Mouse (Mus musculus): ENCODE results near the gene Mical2.

Mical2 gene

DNA sequence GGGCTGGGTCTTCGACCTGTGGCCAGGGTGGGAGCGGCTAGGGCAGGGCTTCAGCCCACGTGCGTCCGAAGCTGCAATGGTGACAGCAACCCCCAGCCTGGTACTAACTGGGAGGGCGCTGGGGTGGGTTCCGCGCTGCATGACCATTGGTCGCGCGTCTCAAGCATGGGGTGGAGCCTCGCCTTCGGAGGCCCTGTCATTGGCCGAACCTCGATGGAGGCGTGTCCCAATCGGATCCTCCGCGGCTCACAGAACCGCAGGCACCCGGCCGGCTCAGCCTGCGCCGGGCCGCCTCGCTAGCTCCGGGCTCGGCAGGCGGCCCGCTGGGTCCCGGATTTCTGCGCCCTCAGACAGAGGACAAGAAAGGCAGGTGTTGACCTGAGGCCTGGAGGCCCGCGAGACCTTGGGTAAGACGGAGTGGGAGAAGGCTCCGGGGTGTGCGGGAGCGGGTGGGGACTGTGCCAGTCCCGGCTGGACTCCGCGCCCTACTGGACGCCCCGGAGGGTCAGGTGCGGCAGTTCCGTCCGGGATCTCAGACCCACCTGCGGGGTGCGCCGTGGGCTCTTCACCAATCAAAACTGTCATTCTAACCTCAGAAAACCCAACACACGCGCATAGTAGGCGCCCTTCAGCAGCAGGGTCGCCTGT lies at the start of gene Mical2:
Mical2 (plus strand) TSS at position 242 of the 648 bp plus-strand sequence.
- DNase-seq (ENCODE audit: low spot score): peak; percentile 84

DNA sequence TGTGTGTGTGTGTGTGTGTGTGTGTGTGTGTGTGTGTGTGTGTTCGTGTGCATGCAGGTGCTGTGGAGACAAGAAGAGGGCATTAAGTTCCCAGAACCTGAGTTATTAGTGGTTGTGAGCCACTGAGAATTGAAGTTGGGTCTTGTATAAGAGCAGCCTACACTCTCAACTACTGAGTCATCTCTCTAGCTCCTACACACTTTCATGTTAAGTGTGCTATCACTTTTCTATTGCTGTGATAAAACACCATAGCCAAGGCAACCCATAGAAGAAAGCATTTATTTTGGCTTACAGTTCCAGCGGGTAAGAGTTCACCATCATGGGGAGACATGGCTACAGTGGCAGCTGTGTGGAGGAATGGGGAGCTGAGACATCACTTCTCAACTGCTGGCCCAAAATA lies 49.0 kb upstream of the Mical2 start:
- no peak for DNase-seq (ENCODE audit: low spot score)

DNA sequence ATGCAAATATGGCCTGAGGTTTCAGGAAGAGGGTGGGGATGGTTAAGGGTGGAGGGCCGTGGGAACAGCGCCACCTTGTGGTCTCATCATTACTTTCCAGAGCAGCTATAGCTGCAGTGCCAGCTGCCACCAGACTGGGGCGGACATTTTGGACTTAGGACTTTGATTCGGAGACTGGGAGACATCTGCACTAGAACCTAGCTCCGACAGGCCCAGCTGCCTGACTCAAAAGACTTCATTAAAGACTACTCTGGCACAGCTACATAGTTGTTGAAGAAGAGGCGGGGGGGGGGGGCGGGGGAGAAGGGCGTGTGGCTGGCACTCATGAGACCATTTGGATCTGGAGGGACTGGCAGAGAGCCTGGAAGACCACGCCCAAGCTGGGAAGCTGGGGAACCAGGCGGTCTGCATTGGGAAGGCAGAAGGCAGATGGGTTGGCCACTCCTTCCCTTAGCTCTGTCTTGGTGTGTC lies 45.4 kb upstream of the Mical2 start:
- peak; percentile 89 for DNase-seq (ENCODE audit: low spot score)

DNA sequence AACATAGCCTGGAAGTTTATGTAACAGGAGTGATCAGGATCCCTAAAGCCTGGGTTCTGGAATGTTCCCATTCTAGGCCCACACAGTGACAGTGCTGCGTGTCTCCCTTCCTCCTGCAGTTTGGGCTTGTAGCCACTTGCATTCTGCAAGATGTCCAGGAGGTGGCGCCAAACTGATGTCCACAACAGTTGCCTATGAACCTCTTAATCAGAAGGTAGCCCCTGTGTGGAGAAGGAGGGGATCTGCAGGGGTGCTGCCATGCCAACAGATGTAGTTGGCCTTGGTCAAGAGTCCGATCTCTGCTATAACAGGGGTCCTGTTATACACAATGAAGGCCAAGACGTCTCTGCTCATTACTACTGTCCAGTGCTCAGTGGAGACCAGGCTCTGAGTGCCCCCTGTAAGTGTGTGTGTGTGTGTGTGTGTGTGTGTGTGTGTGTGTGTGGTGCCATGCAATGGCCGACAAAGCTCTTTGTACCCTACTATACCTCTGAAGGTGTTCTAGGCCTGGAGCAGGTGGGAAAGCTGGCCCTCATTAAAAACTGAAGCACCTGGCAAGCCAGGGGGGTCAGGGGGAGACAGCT lies 42.3 kb upstream of the Mical2 start:
- DNase-seq (ENCODE audit: low spot score): peak; percentile 90

DNA sequence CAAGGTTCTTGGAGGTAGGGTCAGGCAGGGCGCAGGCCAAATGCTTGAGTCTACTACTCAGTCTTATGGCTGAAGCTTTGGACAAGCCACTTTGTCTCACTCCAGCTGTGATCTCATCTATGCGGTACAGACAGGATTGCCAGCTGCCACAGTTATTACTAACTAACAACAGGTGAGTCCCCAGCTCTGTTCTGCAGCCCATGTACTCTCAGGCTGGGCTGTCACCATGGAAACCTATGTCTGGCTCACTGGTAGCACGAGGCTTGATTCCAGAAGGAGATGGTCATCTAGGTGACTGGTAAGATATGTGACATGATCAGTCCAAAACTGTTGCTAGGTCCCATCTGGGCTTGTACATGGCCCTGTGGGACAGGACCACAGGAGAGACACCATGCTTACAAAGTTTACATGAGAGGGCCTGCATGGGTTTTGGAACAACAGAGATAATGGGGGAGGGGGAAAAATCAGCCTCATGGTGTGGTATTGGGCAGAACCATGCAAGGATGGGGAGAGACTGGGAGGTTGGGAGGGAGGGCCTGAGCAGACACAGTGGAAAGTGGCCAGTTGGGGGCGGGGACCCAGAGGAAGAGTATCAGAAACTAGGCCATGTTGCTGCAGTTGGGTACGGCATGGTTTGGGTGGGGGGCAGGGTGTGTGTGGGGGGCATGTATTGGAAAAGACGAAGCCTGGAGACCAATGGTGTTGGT lies 41.0 kb upstream of the Mical2 start:
- peak; percentile 23 for DNase-seq (ENCODE audit: low spot score)

DNA sequence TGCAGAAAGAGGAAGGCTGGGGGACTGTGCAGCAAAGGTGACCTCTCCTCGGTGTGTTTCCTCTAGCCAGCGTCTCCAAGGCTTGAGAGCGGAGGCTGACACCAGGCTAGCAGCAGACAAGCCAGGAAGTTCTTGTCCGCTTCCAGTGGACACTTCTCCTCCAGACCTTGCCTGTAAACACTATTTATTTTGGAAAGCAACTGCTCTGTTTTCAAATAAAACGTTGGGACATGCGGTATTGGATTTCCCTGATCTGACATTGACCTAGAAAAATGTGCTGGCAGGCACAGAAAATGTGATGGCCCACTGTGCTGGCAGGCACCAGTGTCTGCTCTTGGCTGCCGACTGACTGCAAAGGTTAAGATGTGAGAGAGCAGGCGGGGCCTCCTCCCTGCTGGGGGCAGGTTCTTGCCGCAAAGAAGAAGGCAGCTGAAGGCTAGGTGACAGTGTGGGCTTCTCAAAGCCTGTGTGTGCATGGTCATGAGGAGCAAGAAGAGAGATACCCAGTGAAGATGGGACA lies 40.4 kb upstream of the Mical2 start:
- peak; percentile 81 for DNase-seq (ENCODE audit: low spot score)

DNA sequence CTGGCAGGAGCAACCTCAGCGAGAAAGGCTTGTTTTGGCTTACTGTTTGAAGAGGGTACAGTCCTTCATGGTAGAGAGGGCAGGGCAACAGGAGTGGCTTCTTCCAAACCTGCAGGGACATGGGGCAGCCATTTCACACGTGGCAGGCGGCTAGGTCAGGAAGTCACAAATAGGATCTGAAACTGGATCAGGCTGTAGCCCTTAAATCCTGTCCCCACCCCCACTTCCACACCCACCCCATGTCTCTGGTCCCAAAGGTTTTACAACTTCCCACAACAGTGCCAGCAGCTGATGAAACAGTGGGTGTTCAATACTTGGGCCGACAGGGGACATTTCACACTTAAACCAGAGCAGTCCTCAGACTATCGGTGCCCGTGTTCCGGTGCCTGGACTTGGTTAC lies 38.8 kb upstream of the Mical2 start:
- no peak for DNase-seq (ENCODE audit: low spot score)

DNA sequence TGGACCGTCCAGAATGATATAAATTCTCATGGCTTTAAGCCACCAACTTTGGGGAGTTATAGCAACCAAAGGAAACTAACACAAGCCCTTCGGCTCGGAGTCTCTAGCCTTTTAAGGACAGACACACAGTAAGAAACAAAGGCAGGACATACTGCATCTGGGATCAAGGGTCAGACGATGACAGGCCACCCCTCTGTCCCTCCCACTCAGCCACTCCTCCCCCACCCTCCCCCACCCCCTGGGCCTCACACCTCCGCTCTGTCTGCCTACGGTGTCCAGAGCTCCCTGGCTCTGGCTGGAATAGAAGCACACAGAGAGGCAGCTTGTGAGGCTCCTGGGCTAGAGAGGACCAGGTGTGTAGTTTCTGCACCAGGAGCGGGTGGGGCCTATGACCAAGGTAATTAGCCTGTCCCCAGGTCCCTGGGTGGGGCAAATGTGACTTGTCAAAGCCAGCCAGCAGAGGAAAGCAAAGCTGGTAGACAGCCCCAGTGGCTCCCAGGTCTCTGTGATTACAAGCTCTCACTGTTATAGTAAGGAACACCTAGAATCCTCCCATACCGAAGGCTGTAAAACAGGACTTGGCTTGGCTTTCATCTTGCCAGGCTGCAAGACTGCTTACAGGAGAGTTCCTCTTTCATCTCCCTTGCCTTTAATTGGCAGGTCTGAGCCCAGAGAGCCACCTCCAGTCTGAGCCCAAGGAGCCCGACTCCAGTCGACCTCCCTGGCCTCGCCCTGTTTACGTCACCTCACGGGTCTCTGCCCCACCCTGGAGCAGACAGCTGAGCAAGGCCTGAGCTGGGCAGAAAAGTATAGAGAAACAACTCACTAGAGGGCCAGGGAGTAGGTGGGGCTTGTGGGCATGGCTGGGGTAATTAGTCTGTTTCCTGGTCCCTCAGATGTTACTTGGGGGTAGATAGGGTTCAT lies 37.9 kb upstream of the Mical2 start:
- DNase-seq (ENCODE audit: low spot score): no peak

DNA sequence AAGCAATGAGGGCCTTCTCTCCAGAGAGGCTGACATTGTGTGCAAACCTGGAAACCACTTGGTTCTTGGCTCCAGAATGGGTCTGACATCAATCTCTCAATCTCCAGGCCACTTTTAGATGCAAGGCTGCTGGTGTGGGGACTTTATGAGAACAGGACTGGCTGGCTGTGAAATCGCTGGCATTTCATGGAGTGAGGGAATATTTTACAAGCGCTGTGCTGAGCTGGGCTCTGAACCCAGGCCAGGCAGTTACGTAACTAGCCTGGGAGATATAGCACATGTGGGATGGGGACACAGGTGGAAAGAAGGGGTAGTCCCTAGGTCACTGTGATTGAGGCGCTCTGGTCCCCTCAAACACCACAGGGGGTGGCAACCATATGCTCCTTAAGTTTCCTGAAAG lies 33.4 kb upstream of the Mical2 start:
- peak; percentile 37 for DNase-seq (ENCODE audit: low spot score)

DNA sequence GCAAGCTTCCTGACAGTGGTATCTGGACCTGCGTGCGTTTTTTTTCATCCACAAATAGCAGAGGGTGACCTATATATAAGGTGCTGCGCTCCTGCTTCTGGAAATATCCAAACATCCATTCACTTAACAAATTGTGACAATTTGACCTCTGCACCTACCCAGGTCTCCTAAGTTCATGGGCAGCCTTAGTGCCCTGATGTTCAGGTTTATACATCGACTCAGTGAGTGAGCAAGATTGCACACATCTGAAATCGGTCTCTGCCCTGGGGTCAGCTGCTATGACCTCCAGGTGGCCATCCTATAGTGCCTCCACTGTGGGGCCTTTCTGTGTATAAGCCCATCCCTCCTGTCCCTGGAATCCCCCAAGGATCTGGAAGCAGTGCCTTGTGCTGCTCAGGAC lies 32.9 kb upstream of the Mical2 start:
- DNase-seq (ENCODE audit: low spot score): no peak

DNA sequence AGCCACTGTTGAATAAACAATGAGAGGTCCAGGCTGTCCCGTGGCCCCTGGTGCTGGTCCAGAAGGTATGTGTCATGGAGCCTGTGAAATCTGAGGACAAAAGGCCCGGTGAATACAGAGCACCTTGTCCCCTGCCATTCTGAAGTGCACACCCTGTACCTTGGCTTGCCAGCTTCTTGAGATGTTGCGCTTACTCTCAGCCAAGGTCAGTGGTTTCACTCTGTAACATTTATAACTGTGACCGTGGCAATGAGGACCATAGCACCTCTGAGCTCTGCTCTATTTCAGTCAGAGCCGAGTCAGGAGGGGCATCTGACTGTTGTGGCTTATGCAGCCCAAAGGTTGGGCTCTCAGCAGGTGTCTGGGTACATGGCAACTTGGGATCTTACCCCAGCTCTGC lies 31.4 kb upstream of the Mical2 start:
- no peak for DNase-seq (ENCODE audit: low spot score)

DNA sequence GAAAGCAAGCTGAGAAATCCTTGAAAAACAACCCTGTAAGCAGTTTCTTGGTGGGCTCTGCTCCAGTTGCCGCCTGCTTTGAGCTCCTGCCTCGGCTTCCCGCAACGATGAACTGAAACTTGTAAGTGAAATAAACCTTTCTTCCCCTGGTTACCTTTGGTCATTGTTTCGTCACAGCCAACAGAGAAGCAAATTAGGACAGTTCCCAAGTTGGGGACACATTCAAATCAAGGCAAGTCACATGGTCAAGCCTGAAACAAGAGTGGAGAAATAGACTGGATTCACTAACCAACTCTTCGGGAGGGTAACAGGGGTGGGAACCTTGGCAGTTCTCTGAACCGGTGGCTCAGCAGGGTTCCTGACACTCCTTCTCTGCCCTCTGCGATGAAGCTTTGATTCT lies 28.2 kb upstream of the Mical2 start:
- DNase-seq (ENCODE audit: low spot score): peak; percentile 31

DNA sequence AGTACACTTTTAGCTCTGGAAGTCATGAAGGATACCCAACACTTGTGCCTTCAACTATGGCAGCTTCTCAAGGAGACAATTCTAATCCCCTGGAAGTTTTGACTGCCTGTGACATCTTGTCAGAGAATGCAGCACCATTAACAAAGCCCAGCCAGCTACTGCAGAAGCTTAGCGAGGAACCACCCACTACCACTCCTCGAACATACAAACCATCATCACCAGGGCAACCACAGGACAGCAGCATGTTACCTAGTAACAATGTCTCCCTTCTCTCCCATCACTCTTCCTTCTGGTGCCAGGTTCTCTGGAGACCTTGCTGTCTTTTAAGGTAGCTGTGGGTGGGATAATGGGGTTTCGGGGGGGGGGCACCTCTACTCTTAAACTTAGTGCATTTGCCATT lies 26.3 kb upstream of the Mical2 start:
- DNase-seq (ENCODE audit: low spot score): no peak

DNA sequence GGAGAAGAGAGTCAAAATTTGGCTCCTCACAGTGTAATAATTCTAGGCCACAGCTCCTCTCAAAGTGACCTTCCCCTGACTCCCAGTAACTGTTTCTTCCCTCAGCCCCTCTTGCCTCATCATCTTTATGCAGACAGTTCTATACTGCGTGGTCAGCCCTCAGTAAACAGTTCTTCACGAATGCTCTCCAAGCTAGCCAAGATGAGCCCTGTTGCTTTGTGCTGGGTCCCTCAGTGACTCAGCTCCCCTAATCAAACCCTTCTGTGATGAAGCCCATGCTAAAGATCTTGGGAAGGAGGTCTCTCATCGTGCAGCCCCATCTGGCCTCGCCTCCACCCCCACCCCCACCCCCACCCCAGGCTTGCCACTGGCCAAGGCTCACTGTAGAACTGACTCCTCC lies 24.9 kb upstream of the Mical2 start:
- no peak for DNase-seq (ENCODE audit: low spot score)

DNA sequence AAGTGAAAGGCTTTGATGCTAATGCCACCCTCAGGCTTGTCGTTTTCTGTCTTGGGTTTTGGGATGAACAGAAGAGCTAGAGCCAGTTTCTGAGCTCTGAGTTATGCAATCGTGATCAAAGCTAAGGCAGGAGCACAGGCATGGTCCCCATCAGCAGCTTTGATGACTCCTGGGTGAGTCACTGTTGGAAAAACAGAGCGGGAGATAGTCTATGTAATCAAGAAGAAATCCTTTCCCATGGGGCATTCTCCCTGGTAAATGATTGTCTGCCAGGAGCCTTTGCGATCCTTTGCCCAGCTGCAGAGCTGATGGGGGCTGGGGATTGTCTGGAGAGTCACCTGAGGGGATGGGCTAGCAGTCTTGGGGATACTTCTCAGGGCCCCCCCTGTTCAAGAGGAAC lies 23.5 kb upstream of the Mical2 start:
- no peak for DNase-seq (ENCODE audit: low spot score)

DNA sequence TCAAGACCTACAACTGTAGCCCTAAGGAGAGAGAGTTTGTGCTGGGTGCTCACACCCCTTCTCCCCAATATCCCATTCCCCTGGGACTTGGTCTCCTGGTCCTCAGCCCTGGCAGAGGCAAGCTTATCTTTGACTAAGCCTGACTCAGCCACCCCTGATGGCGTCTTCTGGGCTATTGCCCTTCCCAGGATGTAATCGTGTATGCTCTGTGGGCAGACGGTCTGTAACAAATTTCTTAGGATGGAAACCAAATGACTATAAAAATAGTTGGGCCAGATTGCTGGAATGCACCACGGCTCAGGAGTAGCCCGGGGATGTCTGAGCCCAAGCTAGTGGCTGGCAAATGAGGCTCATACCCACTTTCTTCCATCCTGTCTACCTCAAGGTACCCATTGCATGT lies 22.8 kb upstream of the Mical2 start:
- DNase-seq (ENCODE audit: low spot score): no peak

DNA sequence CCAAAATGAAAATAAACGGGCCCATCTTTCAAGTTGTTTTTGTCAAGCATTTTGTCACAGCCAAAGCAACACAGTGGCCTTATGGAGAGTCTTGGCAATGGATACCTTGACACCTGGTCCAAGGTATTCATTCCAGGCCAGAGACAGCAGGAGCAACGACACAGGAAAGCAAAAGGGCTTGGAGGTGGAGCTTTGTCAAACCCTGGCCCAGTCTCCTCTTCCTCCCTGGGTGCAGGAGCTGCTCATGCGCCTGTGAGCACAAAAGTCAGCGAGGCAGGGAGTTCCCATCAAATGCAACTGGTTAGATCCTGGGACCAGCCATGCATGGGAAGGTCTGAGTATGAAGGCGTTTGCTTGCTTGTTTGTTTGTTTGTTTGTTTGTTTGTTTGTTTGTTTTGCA lies 21.7 kb upstream of the Mical2 start:
- no peak for DNase-seq (ENCODE audit: low spot score)

DNA sequence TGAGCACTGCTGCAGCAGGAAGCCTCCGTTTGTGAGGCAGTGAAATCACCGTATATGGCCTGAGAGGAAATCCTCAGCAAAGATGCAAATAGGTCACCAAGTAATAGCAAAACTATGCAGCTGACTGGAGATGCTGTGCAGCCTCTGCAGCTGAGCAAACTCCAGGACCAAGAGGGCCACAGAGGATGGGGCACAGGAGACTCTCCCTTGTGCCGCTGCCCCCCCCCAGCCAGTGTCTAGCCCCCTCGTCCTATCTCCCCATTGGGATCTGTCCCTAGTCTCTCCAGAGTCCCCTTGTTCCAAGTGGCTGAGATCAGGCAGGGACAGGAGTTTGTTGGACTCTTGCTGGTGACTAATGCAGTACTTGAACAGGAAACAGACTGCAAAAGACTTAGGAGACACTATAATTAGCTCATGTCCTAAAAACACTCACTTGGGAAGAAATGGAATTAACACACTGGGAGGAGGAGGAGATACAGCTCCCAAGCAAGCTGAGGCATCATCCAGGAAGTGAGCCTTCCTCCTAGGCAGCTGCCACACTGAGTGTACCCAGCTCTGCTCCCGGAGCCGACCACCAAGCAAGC lies 21.2 kb upstream of the Mical2 start:
- DNase-seq (ENCODE audit: low spot score): no peak

DNA sequence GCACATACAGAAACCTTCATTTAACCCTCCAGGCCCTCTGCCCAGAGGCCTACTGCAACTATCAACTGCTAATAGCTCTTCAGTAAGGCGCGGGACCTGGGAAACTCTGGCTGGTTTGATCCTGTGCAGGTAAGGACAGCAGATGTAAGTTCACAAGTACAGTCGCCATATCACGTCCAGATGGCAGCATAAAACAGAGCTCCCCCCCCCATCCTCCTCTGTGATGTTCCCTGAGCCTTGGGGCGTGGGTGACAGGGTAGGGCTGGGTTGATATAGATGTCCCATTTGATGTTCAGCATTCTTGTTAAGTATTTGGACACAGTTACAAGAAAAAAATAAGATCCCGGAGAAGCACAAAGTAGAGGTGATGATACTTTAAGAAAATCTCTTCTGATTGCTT lies 20.1 kb upstream of the Mical2 start:
- DNase-seq (ENCODE audit: low spot score): no peak

DNA sequence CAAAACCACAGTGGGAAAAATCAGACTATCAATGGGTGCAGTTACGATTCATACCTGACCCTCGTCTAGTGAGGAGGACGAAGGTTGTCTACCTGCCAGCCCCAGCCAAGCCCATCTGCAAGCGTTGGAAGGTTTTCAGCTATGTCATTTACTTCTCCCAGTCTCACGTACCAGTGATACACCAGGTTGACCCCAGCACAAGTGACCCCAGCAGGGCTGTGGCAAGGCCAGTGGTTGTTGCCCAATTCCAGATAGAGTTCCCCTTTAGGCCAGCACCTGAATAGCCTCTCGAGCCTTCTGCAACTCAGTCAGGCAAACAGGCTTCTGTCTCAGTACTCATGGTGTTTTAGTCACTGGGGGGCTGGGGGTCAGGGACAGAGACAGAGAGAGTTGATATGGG lies 17.9 kb upstream of the Mical2 start:
- DNase-seq (ENCODE audit: low spot score): no peak

DNA sequence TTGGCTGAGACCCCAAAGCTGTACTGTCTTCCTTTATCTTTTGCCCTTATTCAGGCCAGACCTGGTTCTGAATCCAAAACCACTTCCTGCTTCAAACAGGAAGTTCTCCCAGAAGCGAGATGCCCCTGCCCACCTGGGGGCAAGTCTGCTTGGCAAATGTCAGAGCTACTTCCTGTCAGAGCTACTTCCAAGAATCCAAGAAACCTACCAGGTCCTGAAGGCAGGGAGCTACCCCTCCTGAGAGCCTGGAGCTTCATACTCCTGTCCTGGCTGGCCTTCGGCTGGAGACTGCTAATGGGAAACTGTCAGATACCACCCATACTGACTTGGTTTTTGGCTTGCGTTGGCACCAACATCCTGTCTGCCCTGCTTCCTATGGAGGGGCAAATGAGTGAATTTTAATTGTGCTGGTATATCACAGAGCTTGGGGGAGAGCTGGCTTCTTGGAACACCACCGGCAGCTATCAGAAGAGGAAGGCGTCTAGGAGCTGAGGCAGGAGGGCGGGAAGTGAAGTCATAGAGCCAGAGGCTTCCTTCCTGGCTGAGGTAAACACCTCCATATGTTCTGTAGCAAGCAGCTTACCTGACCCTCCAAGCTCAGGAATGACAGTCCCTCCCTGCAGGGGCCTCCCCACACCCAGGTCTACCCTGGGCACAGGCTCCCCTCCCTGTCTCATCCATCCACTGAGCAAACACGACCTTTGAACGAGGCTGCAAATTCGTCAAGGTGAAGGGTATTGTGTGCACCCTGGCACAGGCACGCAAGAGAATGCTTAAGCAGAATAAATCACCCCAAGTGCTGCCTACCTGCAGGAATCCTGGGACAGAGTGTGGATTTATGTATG lies 17.1 kb upstream of the Mical2 start:
- DNase-seq (ENCODE audit: low spot score): no peak

Data from adipocyte (in vitro differentiated cells).